Mouse (Mus musculus) cortical plate, adult 2 months (tissue): ENCODE data around the gene Fcer2a.

Experiments
- CTCF ChIP-seq: fragments of 200-500 bp; IDR thresholded peaks from 2 replicates; pipeline ENCODE4 v1.5.1; 2011; ENCODE audit warnings: mild to moderate bottlenecking, control low read depth, low read length; ENCODE audit not compliant: insufficient read depth; ENCODE audit errors: extremely low read depth
- POLR2A ChIP-seq: fragments of 200-500 bp; IDR thresholded peaks from 2 replicates; pipeline ENCODE4 v1.6.1; 2011; ENCODE audit warnings: mild to moderate bottlenecking, low read length, control low read depth; ENCODE audit not compliant: insufficient read depth; ENCODE audit errors: extremely low read depth

DNA sequence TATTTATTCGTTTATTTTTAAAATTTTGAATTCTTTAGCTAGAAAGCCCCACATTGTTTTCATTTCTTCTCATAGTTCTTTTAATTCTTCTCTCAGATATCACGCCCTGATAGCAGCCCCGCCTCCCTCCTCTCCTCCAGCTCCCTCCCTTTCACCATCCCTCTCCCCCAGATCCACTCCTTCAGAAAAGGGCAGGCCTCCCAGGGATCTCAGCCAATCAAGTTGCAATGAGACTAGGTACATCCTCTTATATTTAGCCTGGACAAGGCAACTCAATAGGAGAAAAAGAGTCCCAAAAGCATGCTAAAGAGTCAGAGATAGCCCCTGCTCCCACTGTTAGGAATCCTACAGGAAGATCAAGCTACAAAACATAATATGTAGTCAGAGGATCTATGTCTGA is 19.3 kb downstream of the Fcer2a start:
- no peak for TF ChIP-seq CTCF
- TF ChIP-seq POLR2A = no peak
